Mouse (Mus musculus) lung, postnatal 25 days (tissue): ENCODE data around the gene Carmil3.

Experiments used
- DNase-seq: peaks from one replicate; pipeline ENCODE4 v3.0.0; 2022; ENCODE audit warnings: low spot score

The Carmil3 gene

DNA sequence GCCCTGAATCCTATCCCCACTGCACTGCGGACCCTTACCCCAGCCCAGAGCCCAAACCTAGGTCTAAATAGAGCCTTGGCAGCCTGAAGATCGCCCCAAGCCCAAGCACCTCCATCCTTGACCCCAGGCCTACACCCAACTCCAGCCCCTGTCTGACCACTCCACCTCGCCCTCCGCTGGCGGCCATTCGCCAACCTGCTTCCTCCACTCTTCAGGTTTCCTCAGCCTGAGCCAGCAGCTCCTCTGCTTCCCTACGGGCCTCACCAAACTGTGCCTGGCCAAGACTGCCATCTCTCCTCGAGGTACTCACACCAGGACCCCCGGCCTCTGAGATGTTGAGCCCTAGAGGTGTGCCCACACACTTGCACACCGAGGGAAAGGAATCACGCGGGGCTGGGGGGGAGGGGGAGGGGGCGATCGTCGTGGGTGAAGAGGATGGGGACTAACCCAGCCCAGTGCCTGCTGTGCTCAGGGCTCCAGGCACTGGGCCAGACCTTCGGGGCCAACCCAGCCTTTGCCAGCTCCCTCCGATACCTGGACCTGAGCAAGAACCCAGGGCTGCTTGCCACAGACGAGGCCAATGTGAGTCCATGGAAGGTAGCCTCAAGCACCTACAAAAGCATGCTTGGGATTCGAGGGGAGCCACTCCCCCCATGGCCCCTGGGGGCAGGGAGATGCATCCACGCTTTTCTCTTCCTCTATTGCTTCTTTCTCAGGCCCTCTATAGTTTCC, 5.2 kb downstream of the Carmil3 start:
- no peak for DNase-seq

GRCm38 (mm10) chr14:55496761-55497448, 6.5 kb downstream of the Carmil3 start:
- DNase-seq, result no peak

DNA sequence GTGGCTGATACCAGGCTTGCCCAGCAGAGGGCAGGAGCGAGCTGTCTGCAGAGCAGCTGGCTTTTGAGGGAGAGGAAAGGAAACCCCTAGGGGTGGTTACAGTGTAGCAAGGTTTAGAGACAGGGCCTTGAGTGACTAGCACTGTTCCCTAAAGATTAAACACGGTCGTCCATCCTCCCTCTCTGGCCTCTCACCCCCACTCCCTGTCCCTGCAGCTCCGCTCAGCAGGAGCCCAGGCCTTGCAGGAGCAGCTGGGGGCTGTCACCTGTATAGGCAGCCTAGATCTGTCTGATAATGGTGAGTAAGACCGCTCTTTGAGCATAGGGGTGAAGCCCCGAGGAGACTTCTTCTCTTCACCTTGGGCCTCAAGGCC, 7.0 kb downstream of the Carmil3 start:
- peak; percentile 88 for DNase-seq

DNA sequence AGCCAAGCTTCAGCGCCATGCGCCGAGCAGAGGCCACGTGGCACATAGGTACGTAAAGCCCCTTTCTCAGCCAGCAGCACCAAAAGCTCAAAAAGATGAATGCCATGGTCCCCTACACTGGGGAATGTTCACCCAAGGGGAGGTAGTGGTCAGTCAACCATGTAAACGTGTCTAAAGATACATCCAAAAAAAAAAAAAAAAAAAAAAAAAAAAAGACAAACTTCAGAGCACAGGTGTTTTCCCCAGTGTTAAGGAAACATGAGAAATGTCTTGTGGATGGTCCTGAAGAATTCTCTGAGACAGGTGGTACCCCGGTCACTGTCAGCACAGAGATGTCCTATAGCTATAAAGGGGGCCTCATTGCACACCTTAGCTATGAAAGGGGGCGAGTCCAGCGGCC, 15.2 kb downstream of the Carmil3 start:
- DNase-seq, result no peak

- no peak for DNase-seq
These were observed 17.4 kb downstream of the Carmil3 start for GRCm38 (mm10) chr14:55507801-55508200.

GRCm38 (mm10) chr14:55509540-55509939, 19.1 kb downstream of the Carmil3 start:
- DNase-seq, result no peak

DNA sequence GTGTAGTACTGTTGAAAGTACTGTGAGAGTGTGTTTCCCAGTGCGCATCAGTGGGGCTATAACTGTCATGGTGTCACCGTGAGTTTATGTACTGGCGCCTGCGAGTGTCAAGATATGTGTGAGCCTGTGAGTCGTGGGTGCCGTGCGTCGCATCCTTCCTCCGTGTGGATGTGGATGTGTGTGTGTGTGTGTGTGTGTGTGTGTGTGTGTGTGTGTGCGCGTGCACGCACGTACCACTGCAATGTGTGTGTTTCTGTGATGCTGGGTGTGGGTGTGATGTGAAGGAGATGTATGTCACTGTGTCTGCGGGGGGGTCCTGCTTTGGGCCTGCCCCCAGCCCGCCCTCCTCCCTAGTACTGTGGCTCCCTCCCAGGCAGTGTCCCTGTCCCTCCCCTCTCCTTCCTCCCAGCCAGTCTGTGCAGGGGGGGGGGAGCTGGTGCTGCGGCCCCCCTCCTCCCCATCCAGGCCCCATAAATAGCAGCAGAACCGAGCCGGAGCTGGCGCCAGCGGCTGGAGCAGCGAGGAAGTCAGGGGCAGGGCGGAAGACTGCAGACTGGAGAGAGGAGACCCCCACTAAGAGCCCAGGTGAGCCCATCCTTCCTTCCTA, 19.8 kb downstream of the Carmil3 start, which contains the start of gene Cpne6:
Gene Cpne6, plus strand, starts transcription at position 321 of the 607 bp plus-strand sequence.
- DNase-seq, result no peak

- DNase-seq, result no peak
These were observed 20.6 kb downstream of the Carmil3 start for GRCm38 (mm10) chr14:55511037-55511436.

GRCm38 (mm10) chr14:55513927-55514326, 23.5 kb downstream of the Carmil3 start:
- no peak for DNase-seq

- DNase-seq, result no peak
These were observed 25.4 kb downstream of the Carmil3 start for GRCm38 (mm10) chr14:55515846-55516245.

DNA sequence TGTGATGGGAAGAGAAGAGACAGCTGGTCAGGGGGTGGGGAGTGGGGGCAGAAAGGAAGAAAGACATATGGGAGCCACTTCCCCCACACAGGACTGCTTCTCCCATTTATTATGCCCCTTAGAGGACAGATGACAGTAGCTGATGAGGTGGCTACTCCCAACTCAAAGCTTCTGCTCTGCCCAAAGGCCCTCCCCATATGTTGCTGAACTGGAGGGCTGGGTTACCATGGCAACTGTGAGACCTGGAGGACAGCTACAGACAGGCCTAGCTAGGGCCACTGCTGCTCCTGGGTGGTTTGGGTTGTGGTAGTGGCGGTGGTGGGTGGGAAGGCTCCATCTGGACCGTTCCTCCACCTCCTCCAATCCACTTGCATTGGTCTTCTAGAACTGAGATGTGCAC, 28.4 kb downstream of the Carmil3 start:
- DNase-seq, result no peak

- no peak for DNase-seq
These were observed 29.2 kb downstream of the Carmil3 start for GRCm38 (mm10) chr14:55519604-55520003.

DNA sequence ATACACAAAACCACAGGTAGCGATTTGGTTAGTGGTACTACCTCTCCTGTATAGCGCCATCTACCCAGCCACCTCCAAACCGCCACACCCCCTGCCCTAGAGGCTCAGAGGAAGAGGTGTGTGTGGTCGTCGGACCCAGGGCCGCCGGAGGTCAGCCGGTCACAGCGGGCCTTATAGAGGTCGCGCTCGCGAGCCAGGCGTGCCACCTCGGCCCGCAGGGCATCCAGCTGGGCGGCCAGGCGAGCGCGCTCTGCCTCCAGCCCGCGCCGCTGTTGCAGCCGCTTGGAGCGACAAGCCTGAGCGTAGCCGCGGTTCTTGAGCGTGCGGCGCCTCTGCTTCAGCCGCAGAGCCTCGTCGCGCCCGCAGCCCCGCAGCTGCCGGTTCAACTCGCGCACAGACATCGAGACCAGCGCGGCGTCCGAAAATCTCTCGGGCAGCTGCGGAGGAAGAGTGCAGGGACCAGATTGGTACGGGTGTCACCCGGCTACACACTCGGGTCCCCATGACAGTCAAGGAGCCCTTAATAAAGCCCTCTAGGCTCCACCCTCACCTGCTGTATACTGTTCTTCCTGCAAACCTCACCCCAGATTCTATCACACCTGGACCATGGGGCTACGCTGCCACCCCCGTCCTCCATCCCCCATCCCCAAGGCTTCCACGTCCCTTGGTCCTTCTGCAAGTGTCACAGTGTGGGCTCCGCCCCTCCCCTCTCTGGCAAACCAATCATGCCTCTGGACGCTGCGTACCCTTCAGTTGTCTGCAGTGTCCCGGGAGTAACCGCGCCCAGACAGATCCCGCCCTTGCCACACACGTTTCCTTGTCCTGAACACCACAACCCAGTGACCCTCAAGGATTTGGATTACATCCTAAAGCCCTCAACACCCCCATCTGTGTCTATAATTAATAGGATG, 30.3 kb downstream of the Carmil3 start:
- peak; percentile 5 for DNase-seq

GRCm38 (mm10) chr14:55524062-55524461, 33.6 kb downstream of the Carmil3 start:
- no peak for DNase-seq

DNA sequence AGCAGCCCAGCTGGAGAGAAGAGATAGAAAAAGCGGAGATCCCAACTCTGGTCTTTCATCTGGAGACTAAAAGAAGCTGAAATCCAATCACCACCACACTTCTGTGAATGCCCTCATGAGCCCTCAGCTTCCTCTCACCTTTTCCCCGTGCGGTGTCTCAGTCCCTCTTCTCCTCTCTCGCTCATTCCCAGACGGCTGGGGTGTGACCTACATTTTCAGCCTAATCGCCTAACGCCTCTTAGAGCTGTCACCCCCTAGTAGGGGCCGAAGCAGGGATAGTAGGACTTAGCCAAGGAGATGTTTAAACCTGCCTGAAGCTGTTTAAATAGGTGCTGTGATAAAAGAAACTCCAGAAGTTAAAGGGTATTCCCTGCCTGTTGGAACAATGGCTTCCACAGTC, 34.3 kb downstream of the Carmil3 start, which contains the start of gene Nrl:
Gene Nrl, minus strand, starts transcription at position 197 of the 400 bp plus-strand sequence.
- no peak for DNase-seq

DNA sequence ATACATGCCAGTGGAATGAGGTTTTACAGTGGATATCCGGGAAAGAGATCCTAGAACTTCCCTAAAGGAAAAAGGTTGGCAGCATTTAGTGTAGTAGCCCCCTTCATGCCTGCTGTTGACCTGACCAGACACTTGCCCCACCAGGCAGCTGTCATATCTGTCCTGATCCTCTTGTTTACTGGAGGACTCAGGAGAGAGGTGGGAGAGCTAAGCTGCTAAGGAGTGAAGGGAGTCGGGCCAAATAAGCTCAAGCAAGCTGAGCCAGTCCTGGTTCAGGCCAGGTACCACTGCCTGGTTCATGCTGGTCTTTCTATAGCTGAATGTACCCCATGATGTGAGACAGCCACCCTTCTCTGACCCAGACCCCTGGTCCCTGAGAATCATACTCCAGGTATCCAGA, 36.2 kb downstream of the Carmil3 start:
- DNase-seq, result no peak

DNA sequence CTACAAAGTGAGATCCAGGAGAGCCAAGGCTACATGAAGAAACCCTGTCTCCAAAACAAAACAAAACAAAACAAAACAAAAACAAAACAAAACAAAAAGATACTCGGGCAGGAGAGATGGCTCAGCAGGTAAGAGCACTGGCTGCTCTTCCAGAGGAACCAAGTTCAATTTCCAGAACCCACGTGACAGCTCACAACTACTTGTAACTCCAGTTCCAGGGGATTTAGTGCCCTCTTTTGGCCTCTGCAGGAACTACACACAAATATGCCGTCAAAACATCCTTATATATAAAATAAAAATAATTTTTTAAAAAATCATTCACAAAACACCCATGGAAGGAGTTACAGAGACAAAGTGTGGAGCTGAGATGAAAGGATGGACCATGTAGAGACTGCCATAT, 37.5 kb downstream of the Carmil3 start:
- peak; percentile 39 for DNase-seq

DNA sequence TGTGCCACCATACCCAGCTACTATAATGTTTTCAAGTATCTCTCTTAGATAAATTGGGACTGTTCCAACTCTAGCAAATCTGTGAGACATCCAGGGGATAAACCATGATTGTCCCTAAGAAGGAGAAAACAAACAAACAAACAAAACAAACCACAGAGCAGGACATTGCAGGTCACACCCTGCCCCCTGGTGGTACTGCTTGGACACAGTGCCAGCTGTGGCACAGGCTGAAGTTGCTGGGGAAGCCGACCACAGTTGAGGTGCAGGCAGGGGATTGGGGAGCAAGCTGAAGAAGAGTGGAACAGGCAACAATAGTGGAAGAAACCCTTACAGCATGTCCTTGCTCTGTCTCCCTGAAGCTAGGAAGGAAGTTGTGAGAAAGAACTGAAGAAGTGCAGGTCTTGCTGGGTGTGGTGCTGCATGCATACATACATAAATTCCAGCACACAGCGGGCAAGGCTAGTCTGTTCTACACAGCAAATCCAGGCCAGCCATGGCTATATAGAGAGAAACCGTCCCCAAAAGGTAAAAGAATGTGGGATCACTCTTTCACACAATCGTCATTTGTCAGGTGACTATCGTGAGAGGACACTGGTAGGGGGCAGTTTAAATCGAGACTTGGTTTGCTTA, 45.8 kb downstream of the Carmil3 start:
- no peak for DNase-seq

DNA sequence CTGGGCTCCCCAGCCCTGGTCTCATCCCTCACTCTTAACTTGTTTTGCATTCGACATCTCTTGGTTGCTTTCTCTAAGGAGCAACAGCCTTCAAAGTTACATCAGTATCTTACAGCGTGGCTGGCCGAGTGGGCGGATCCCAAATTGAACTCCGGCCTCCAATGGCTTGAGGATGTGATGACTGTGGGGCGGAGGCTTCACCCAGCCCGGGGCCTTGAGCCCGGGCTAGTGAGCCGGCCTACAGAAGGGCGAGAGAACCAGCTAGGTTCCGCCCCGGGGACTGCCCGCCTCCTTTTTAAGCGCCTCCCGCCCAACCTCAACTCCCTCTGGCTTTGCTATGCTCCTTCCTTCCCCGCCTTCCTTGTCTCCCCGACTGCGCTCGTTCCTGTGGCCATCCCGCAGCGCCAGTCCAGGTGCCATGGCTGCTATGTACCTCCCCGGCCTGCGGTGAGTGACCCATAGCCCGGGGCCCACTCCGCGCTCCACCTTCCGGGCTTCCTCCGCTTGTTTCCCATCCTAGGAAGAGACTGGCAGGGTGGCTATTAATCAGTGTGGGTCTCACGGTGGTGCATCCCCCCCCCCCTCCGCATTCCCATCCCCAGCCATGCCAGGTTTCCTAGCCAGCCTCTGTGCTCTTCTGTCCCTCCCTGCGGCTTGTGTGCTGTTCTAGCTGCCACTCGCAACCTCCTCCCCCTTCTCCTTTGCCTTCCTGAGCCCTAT, 49.8 kb downstream of the Carmil3 start, which contains the start of gene Pck2:
Gene Pck2, plus strand, starts transcription at position 200 of the 720 bp plus-strand sequence.
- peak; percentile 94 for DNase-seq

- DNase-seq, result peak; percentile 79
These were observed 50.4 kb downstream of the Carmil3 start for GRCm38 (mm10) chr14:55540787-55541321.
